Mouse (Mus musculus) testis, adult 2 months (tissue): ENCODE results near the gene Rad51b. TPM values are rescaled to one million over a fixed set of nuclear protein-coding genes. Genes with fewer than 3 reads are reported as not detected.

ENCODE experiments used
- H3K27ac ChIP-seq: fragments of 200-500 bp; 2 replicates; pipeline ENCODE4 v1.5.1; 2012; ENCODE audit warnings: low read depth, low read length; ENCODE audit not compliant: control insufficient read depth, insufficient read depth
- H3K27me3 ChIP-seq: fragments of 200-500 bp; 2 replicates; pipeline ENCODE4 v1.6.1; 2012; ENCODE audit warnings: mild to moderate bottlenecking, low read length, moderate library complexity; ENCODE audit not compliant: control insufficient read depth, insufficient read depth
- H3K36me3 ChIP-seq: fragments of 200-500 bp; 2 replicates; pipeline ENCODE4 v1.6.1; 2012; ENCODE audit warnings: mild to moderate bottlenecking, low read length; ENCODE audit not compliant: control insufficient read depth, insufficient read depth
- H3K4me1 ChIP-seq: fragments of 200-500 bp; 2 replicates; pipeline ENCODE4 v1.6.1; 2012; ENCODE audit warnings: low read length; ENCODE audit not compliant: control insufficient read depth, insufficient read depth
- H3K4me3 ChIP-seq: fragments of 200-500 bp; 2 replicates; pipeline ENCODE4 v1.5.1; 2012; ENCODE audit warnings: low read depth, mild to moderate bottlenecking, low read length, moderate library complexity, mixed read lengths; ENCODE audit not compliant: control insufficient read depth
- CTCF ChIP-seq: fragments of 200-500 bp; IDR thresholded peaks from 2 replicates; pipeline ENCODE4 v1.5.1; 2012; ENCODE audit warnings: low read depth, mild to moderate bottlenecking, inconsistent platforms, low read length, moderate library complexity; ENCODE audit not compliant: control insufficient read depth, insufficient read depth, insufficient replicate concordance
- POLR2A ChIP-seq: fragments of 200-500 bp; IDR thresholded peaks from 2 replicates; pipeline ENCODE4 v1.6.1; 2012; ENCODE audit warnings: low read depth, mild to moderate bottlenecking, inconsistent platforms, low read length, moderate library complexity; ENCODE audit not compliant: control insufficient read depth
- polyA plus RNA-seq: library from polyadenylated mRNA; depleted of rRNA; stranded (reverse); fragments of >200 nt; gene quantifications from 2 replicates; pipeline ENCODE4 v1.2.3, GENCODE M21; 2012

Rad51b gene
- polyA plus RNA-seq, 1 experiment: 2.7 TPM

GRCm38 (mm10) chr12:79476413-79477046 lies 179.4 kb downstream of the Rad51b start:
- Histone ChIP-seq H3K27ac (no peak overlapping the region), H3K4me1 (no peaks in the 10 kb centered on the region), H3K4me3 (no peak overlapping the region), H3K36me3 (no peaks in the 10 kb centered on the region), H3K27me3 (no peaks in the 10 kb centered on the region)
- TF ChIP-seq CTCF: no peak
- no peak for TF ChIP-seq POLR2A

GRCm38 (mm10) chr12:79478816-79479215 lies 181.7 kb downstream of the Rad51b start:
- Histone ChIP-seq H3K27ac (no peak overlapping the region), H3K4me1 (no peaks in the 10 kb centered on the region), H3K4me3 (no peak overlapping the region; the same call in 1 of the 2 replicates), H3K36me3 (no peaks in the 10 kb centered on the region), H3K27me3 (no peaks in the 10 kb centered on the region)
- TF ChIP-seq CTCF (no peak), POLR2A (no peak)

- Histone ChIP-seq H3K4me1 (no peaks in the 10 kb centered on the region), H3K36me3 (no peaks in the 10 kb centered on the region), H3K27ac (no peak overlapping the region), H3K4me3 (no peak overlapping the region), H3K27me3 (no peaks in the 10 kb centered on the region)
- TF ChIP-seq POLR2A: no peak
- no peak for TF ChIP-seq CTCF
These were observed 188.4 kb downstream of the Rad51b start for GRCm38 (mm10) chr12:79485501-79485900.

- Histone ChIP-seq H3K4me3 (no peak overlapping the region), H3K27ac (no peak overlapping the region), H3K4me1 (no peaks in the 10 kb centered on the region), H3K27me3 (no peaks in the 10 kb centered on the region), H3K36me3 (no peaks in the 10 kb centered on the region)
- TF ChIP-seq POLR2A (no peak), CTCF (no peak)
These were observed 191.6 kb downstream of the Rad51b start for GRCm38 (mm10) chr12:79488590-79489242.

GRCm38 (mm10) chr12:79490626-79491025 lies 193.5 kb downstream of the Rad51b start:
- no peaks in the 10 kb centered on the region for H3K36me3 ChIP-seq
- no peaks in the 10 kb centered on the region for H3K27me3 ChIP-seq
- peak overlapping the region; percentile 26 for H3K4me3 ChIP-seq
- no peaks in the 10 kb centered on the region for H3K4me1 ChIP-seq
- no peak overlapping the region for H3K27ac ChIP-seq
- no peak for TF ChIP-seq CTCF
- TF ChIP-seq POLR2A: no peak

GRCm38 (mm10) chr12:79492175-79492574 lies 195.1 kb downstream of the Rad51b start:
- no peaks in the 10 kb centered on the region for H3K36me3 ChIP-seq
- TF ChIP-seq POLR2A: no peak
- TF ChIP-seq CTCF: no peak
- no peaks in the 10 kb centered on the region for H3K4me1 ChIP-seq
- H3K4me3 ChIP-seq: no peak overlapping the region
- H3K27me3 ChIP-seq: no peaks in the 10 kb centered on the region
- H3K27ac ChIP-seq: no peak overlapping the region

GRCm38 (mm10) chr12:79492613-79493012 lies 195.5 kb downstream of the Rad51b start:
- Histone ChIP-seq H3K4me1 (no peaks in the 10 kb centered on the region), H3K27me3 (no peaks in the 10 kb centered on the region), H3K36me3 (no peaks in the 10 kb centered on the region), H3K27ac (no peak overlapping the region), H3K4me3 (no peak overlapping the region; the same call in 1 of the 2 replicates)
- TF ChIP-seq CTCF (no peak), POLR2A (no peak)
